Mouse (Mus musculus) forebrain, embryonic 13.5 days (tissue): ENCODE data around the gene Gm21852. TPM values are rescaled to one million over a fixed set of nuclear protein-coding genes. Genes with fewer than 3 reads are reported as not detected.
"Not testable (repeated sequence)": the region's sequence is repeated elsewhere in the genome, so short reads cannot be mapped to it uniquely, and the experiment has no call there.

Experiments used
- ATAC-seq: fragments of 200-750 bp; cut with Nextera tagmentation; 2 replicates; pipeline ENCODE4 v1.8.0; 2017
- H3K27ac ChIP-seq: fragments of 300-500 bp; sonication (generic); 2 replicates; pipeline ENCODE4 v1.5.1; 2015; ENCODE audit warnings: inconsistent platforms, mild to moderate bottlenecking, moderate library complexity
- H3K27me3 ChIP-seq: fragments of 300-500 bp; sonication (generic); 2 replicates; pipeline ENCODE4 v1.6.1; 2015; ENCODE audit warnings: mild to moderate bottlenecking, inconsistent platforms
- H3K36me3 ChIP-seq: fragments of 300-500 bp; sonication (generic); 2 replicates; pipeline ENCODE4 v1.6.1; 2015; ENCODE audit warnings: mild to moderate bottlenecking, inconsistent platforms; ENCODE audit not compliant: poor library complexity, severe bottlenecking
- H3K4me1 ChIP-seq: fragments of 300-500 bp; sonication (generic); 2 replicates; pipeline ENCODE4 v1.6.1; 2015; ENCODE audit warnings: inconsistent platforms
- H3K4me2 ChIP-seq: fragments of 300-500 bp; sonication (generic); 2 replicates; pipeline ENCODE4 v1.6.1; 2015; ENCODE audit warnings: inconsistent platforms, mild to moderate bottlenecking, moderate library complexity
- H3K4me3 ChIP-seq: fragments of 300-500 bp; sonication (generic); 2 replicates; pipeline ENCODE4 v1.5.1; 2015; ENCODE audit warnings: mild to moderate bottlenecking, inconsistent platforms
- H3K9ac ChIP-seq: fragments of 300-500 bp; sonication (generic); 2 replicates; pipeline ENCODE4 v1.6.1; 2015; ENCODE audit warnings: mild to moderate bottlenecking, inconsistent platforms
- H3K9me3 ChIP-seq: fragments of 300-500 bp; sonication (generic); replicated peaks from 2 replicates; pipeline ENCODE4 v1.6.1; 2016; ENCODE audit warnings: inconsistent platforms
- WGBS: fragments of 180-500 bp; shearing (Covaris S2); methylation state at CpG from one replicate; pipeline ENCODE4 v1.1.7; 2015; 5-methylcytosine and 5-hydroxymethylcytosine counted together
- microRNA-seq: library from miRNA; unstranded; fragments of <30 nt; microRNA quantifications from one replicate; pipeline ENCODE4, GENCODE M21; 2016
- polyA plus RNA-seq: library from polyadenylated mRNA; unstranded; fragments of >200 nt; fragmentation: Nextera tagmentation; extraction: Ambion mirVana; gene quantifications from 2 replicates; pipeline ENCODE4 v1.2.1, GENCODE M21; 2015

Gm21852 gene
- polyA plus RNA-seq: not detected in 2 replicates

- H3K27ac ChIP-seq, ATAC-seq, H3K4me1 ChIP-seq, H3K27me3 ChIP-seq, H3K9ac ChIP-seq, H3K9me3 ChIP-seq, H3K4me3 ChIP-seq, H3K4me2 ChIP-seq, H3K36me3 ChIP-seq: not testable (repeated sequence)
- no CpG with 5 or more reads among the region's 3 CpGs for WGBS
Observed at GRCm38 (mm10) chrY:40651896-40652295, at the start of gene Gm21852. Gene Gm21852 (minus strand): TSS chrY:40651996.

Small RNAs within 50 kb of the gene (microRNA-seq; reads per million reads assigned to microRNA genes)
- gene Gm27466: not detected
- gene Gm28018: not detected

Other genes with a start within 250 kb of the Gm21852 start
- gene Gm21797, start 123.8 kb upstream of the Gm21852 start, polyA plus RNA-seq: not detected in 2 replicates
- not detected in 2 replicates for gene Gm20795, start 152.9 kb upstream of the Gm21852 start, polyA plus RNA-seq